Mouse (Mus musculus) hindbrain, postnatal 0 days (tissue): Measurements from ENCODE around the gene Frmd6. TPM values are rescaled to one million over a fixed set of nuclear protein-coding genes. Genes with fewer than 3 reads are reported as not detected.

ENCODE experiments used
- ATAC-seq: fragments of 200-750 bp; cut with Nextera tagmentation; 2 replicates; pipeline ENCODE4 v1.8.0; 2017; ENCODE audit warnings: mild to moderate bottlenecking, moderate TSS enrichment, moderate library complexity
- DNase-seq: peaks from one replicate; pipeline ENCODE4 v3.0.0-alpha.2; 2015; ENCODE audit warnings: low spot score
- H3K27ac ChIP-seq: fragments of 300-500 bp; sonication (generic); 2 replicates; pipeline ENCODE4 v1.5.1; 2014; ENCODE audit warnings: mild to moderate bottlenecking
- H3K27me3 ChIP-seq: fragments of 300-500 bp; sonication (generic); 2 replicates; pipeline ENCODE4 v1.6.1; 2014; ENCODE audit warnings: low read length, mixed read lengths; ENCODE audit not compliant: insufficient read depth
- H3K36me3 ChIP-seq: fragments of 300-500 bp; sonication (generic); 2 replicates; pipeline ENCODE4 v1.6.1; 2014; ENCODE audit warnings: low read length, mixed read lengths; ENCODE audit not compliant: insufficient read depth
- H3K4me1 ChIP-seq: fragments of 300-500 bp; sonication (generic); 2 replicates; pipeline ENCODE4 v1.6.1; 2014; ENCODE audit warnings: antibody characterized with exemption, low read length, mixed read lengths; ENCODE audit not compliant: insufficient read depth
- H3K4me2 ChIP-seq: fragments of 300-500 bp; sonication (generic); 2 replicates; pipeline ENCODE4 v1.6.1; 2014; ENCODE audit warnings: low read depth, mild to moderate bottlenecking, low read length, moderate library complexity, mixed read lengths
- H3K4me3 ChIP-seq: fragments of 300-500 bp; sonication (generic); 2 replicates; pipeline ENCODE4 v1.5.1; 2014; ENCODE audit warnings: low read length
- H3K9ac ChIP-seq: fragments of 300-500 bp; sonication (generic); replicated peaks from 2 replicates; pipeline ENCODE4 v1.6.1; 2014; ENCODE audit warnings: mild to moderate bottlenecking, low read length, moderate library complexity, mixed read lengths
- H3K9me3 ChIP-seq: fragments of 300-500 bp; sonication (generic); 2 replicates; pipeline ENCODE4 v1.6.1; 2016; ENCODE audit warnings: low read length, mixed read lengths
- CTCF ChIP-seq: IDR thresholded peaks from 2 replicates; pipeline ENCODE4 v1.5.1; 2016; ENCODE audit warnings: antibody characterized with exemption, control low read depth, low read depth
- WGBS: fragments of 180-500 bp; shearing (Covaris S2); extraction: QIAGEN DNeasy Blood & Tissue Kit; methylation state at CpG from one replicate; pipeline ENCODE4 v1.1.7; 2014; 5-methylcytosine and 5-hydroxymethylcytosine counted together
- polyA plus RNA-seq: library from polyadenylated mRNA; unstranded; fragments of >200 nt; fragmentation: Nextera tagmentation; extraction: Ambion mirVana; gene quantifications from 2 replicates; pipeline ENCODE4 v1.2.1, GENCODE M21; 2015
- total RNA-seq: library from RNA; depleted of rRNA; stranded (reverse); fragments of >200 nt; gene quantifications from 2 replicates; pipeline ENCODE4 v1.2.3, GENCODE M21; 2014

The Frmd6 gene
- total and polyA plus RNA-seq, 2 experiments from 2014 or later: 6.5 to 7.9 TPM

DNA sequence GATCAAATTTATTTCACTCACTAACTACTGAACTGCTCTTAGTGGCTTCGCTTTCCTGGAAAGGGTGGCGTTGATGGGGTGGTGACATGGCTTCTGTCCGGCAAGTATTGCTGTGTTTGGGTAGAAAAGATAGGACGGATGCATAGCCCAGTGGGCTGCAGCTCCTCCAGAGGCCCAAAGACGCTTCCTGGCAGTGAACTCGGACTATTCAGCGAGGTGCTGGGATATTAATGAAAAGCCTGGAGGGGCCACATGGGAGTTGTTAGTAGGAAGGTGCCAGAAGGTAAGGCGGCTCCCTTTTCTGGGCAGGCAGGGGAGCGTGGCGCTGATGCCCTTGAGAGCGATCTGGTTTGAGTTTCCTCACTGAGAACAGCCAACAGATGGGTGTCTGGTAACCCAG is 82.3 kb downstream of the Frmd6 start:
- TF ChIP-seq CTCF: no peak
- no peak overlapping the region for H3K4me2 ChIP-seq
- DNase-seq (no peak), ATAC-seq (no peak)
- no peaks in the 10 kb centered on the region for H3K36me3 ChIP-seq
- no peaks in the 10 kb centered on the region for H3K27me3 ChIP-seq
- H3K9me3 ChIP-seq: peaks cover 3% of the 10 kb centered on the region; the same call in 1 of the 2 replicates
- no peak overlapping the region for H3K27ac ChIP-seq
- WGBS: 76% methylated on average over 11 of the region's 11 CpGs
- H3K9ac ChIP-seq: no peak overlapping the region
- H3K4me1 ChIP-seq: no peaks in the 10 kb centered on the region
- H3K4me3 ChIP-seq: no peak overlapping the region

DNA sequence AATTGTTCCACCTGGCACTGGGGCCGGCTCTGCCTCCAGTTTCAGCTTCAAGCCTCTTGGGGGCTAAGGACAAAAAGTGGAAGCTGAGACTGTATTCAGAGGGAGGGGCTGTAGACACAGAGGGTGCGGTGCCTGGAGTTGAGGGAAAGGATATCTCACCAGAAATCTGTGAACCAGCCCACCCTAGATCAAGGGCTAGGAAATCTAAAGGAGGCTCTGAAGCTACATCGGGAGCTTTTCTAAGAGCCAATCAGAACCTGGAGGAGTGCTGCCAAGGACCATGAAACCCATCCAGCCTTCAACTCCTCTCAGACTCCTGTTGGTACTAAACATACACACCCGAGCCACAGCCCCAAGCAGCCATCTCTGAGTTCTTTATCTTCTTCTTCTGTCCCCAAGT is 82.8 kb downstream of the Frmd6 start:
- WGBS: 70% methylated on average over 4 of the region's 4 CpGs
- no peak for TF ChIP-seq CTCF
- H3K4me2 ChIP-seq: no peak overlapping the region
- no peak for ATAC-seq
- no peak overlapping the region for H3K4me3 ChIP-seq
- H3K36me3 ChIP-seq: no peaks in the 10 kb centered on the region
- peaks cover 3% of the 10 kb centered on the region; the same call in 1 of the 2 replicates for H3K9me3 ChIP-seq
- no peak overlapping the region for H3K27ac ChIP-seq
- H3K9ac ChIP-seq: no peak overlapping the region
- H3K27me3 ChIP-seq: no peaks in the 10 kb centered on the region
- H3K4me1 ChIP-seq: no peaks in the 10 kb centered on the region
- DNase-seq: no peak

DNA sequence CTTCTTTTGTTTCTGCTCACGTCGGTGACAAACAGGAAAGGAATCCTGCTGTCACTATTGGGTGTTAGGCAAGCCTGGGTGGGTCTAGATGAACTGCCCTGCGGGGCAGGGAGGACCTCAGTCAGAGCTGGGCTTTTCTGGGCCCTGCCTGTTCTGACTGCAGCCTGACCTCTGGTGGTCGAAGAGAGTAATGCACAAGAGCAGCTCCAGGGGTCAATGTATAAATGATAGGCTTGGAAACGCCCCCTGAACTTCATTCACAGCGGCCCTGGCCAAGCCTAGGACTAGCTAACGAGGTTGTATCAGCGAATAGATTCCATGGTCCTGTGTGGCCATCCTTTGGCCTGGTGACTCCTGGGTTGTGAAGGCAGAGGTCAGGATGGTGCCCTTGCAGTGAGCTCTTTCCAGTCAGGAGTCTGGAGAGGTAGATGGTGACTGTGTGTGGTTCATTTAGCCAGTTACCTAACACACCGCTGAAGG is 85.0 kb downstream of the Frmd6 start:
- Histone ChIP-seq H3K9me3 (peaks cover 3% of the 10 kb centered on the region; the same call in 1 of the 2 replicates), H3K36me3 (no peaks in the 10 kb centered on the region), H3K27me3 (no peaks in the 10 kb centered on the region), H3K27ac (no peak overlapping the region), H3K9ac (no peak overlapping the region), H3K4me2 (no peak overlapping the region), H3K4me1 (no peaks in the 10 kb centered on the region), H3K4me3 (no peak overlapping the region)
- DNase-seq (peak; percentile 83), ATAC-seq (peak; percentile 71)
- peak; percentile 92 for TF ChIP-seq CTCF
- 11% methylated on average over 9 of the region's 9 CpGs for WGBS

DNA sequence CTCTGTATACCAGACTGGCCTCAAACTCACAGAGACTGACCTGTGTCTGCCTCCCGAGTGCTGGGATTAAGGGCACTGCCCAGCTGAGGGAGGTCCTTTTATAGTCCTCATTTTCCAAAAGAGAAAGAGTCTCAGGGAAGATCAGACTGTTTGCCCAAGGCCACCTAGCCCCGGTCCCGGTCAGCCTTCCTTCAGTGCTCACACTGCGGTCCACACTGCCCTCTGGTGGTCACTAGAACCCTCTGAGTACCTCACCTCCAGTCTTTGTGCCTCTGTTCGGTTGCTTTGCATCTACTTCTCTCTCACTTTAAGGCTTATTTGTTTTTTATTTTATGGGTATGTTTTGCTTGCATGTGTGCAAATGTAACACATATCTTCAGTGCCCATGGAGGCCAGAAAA is 85.7 kb downstream of the Frmd6 start:
- no peak overlapping the region for H3K4me2 ChIP-seq
- WGBS: 8% methylated on average over 5 of the region's 5 CpGs
- H3K9me3 ChIP-seq: peaks cover 3% of the 10 kb centered on the region; the same call in 1 of the 2 replicates
- H3K9ac ChIP-seq: no peak overlapping the region
- H3K36me3 ChIP-seq: no peaks in the 10 kb centered on the region
- no peaks in the 10 kb centered on the region for H3K27me3 ChIP-seq
- peak; percentile 95 for TF ChIP-seq CTCF
- ATAC-seq (peak; percentile 77), DNase-seq (peak; percentile 91)
- no peak overlapping the region for H3K27ac ChIP-seq
- no peak overlapping the region for H3K4me3 ChIP-seq
- no peaks in the 10 kb centered on the region for H3K4me1 ChIP-seq

DNA sequence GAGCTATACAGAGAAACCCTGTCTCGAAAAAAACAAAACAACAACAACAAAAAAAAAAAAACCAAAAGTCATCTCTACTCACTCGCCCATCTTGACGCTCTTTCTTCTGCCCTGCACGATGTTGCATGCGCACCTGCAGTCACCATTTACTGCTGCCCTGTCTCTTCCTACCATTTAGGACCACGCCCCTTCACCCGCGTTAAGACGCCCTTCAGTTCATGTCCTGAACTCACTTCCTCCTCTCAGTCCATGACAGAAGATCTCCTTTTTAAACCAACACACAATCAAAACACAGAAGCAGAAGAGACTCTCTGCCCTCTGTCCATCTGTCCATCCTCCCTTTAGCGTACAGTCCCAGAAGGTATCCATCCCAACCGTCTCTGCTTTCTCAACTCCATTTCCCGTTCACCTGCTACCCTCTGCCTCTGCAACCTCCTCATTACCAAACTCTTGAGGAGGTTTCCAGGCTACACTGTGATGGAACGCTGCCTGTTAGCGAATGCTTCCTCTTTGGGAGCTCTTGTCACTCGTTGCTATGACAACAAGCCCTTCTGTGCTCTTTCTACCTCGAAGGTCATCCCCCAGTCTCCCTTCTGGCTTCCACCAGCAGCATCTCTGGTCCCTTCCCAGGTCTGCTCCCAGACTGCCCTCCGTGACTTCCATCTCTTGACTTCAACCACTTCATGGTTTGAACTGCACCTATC is 86.5 kb downstream of the Frmd6 start:
- TF ChIP-seq CTCF: no peak
- Histone ChIP-seq H3K4me3 (no peak overlapping the region), H3K9me3 (no peaks in the 10 kb centered on the region), H3K36me3 (no peaks in the 10 kb centered on the region), H3K27me3 (no peaks in the 10 kb centered on the region), H3K9ac (no peak overlapping the region), H3K27ac (no peak overlapping the region), H3K4me1 (no peaks in the 10 kb centered on the region), H3K4me2 (no peak overlapping the region)
- ATAC-seq (no peak), DNase-seq (peak; percentile 22)
- 62% methylated on average over 17 of the region's 17 CpGs for WGBS

DNA sequence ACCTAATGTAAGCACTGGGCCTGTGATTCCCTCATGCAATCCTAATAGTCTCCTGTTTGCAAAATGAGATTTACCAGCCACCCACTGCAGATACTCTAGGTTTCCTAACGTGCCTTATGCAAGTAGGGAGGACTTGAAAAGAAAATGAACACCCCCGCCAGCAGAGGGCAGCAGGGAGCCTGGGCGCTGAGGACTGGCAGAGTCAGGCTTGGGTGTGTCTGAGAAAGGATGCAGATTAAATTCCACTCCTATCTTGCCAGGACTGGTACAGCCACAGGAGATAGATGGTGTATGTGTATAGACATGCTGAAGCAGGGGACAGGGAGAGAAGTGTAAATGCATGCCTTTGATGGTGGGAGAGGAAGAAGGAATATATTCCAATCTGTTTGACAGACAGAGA is 88.1 kb downstream of the Frmd6 start:
- DNase-seq: peak; percentile 6
- H3K4me3 ChIP-seq: no peak overlapping the region

DNA sequence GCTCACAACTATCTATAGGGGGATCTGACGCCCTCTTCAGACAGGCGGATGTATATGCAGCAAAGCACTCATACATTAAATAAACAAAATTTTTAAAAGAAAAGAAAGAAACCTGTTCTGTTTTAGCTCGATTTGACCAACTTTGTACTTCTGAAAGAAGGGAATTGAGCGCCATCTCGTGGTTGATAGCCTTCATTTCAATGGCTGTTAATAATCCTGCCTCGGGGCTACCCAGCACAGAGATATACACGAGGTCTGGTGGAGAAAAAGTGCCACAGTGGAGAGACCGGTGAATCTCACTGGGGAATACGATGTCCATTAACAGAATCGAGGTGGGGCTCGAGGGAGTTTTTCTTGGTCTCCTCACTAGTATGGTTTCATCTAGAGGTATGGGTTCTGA is 89.1 kb downstream of the Frmd6 start:
- no peaks in the 10 kb centered on the region for H3K36me3 ChIP-seq
- DNase-seq (peak; percentile 87), ATAC-seq (no peak)
- no peaks in the 10 kb centered on the region for H3K27me3 ChIP-seq
- H3K4me2 ChIP-seq: no peak overlapping the region
- 49% methylated on average over 11 of the region's 11 CpGs for WGBS
- H3K9me3 ChIP-seq: no peaks in the 10 kb centered on the region
- no peak overlapping the region for H3K9ac ChIP-seq
- TF ChIP-seq CTCF: peak; percentile 73
- no peaks in the 10 kb centered on the region for H3K4me1 ChIP-seq
- H3K4me3 ChIP-seq: no peak overlapping the region
- no peak overlapping the region for H3K27ac ChIP-seq

More for the DNA sequence above, 88.1 kb downstream of the Frmd6 start:
- TF ChIP-seq CTCF: peak; percentile 60
- Histone ChIP-seq H3K27ac (no peak overlapping the region), H3K9me3 (no peaks in the 10 kb centered on the region), H3K4me2 (no peak overlapping the region), H3K9ac (no peak overlapping the region), H3K27me3 (no peaks in the 10 kb centered on the region), H3K4me1 (no peaks in the 10 kb centered on the region), H3K36me3 (no peaks in the 10 kb centered on the region)
- no peak for ATAC-seq
- WGBS: 51% methylated on average over 3 of the region's 3 CpGs
